Mouse (Mus musculus): ENCODE measurements at regions not wholly inside any gene's neighbourhood (a gene's known extent, or its start where the extent isn't known, plus 50 kb on each side); places are given as distances from the start of the nearest gene placed in this dataset.

DNA sequence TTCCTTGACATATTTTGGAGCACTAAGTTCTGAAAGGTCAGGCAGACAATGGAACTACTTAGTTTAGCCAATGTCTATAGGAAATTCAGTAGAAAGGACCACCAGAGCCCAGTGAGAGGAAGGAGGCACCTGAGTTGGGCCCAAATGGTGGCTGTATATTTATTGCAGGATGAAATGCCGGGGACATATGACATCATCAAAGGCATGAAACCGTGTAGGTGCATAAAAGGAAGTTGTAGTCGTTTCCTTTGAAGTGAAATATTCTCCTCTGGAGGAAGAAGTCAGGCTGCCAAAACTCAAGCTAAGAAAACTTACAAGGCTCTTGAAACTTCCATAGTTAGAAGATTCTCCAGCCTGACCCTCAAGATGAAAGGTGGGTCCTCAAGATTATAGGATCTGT, 75.9 kb upstream of the Hivep1 start:
- no peak for TF ChIP-seq CTCF (IDR thresholded peaks at IDR 0.05; ENCODE audit: low read depth)
- TF ChIP-seq EP300 (IDR thresholded peaks at IDR 0.05; ENCODE audit: low read depth) = no peak
